Mouse (Mus musculus): ENCODE data around the gene Aurkaip1.

Gene Aurkaip1

DNA sequence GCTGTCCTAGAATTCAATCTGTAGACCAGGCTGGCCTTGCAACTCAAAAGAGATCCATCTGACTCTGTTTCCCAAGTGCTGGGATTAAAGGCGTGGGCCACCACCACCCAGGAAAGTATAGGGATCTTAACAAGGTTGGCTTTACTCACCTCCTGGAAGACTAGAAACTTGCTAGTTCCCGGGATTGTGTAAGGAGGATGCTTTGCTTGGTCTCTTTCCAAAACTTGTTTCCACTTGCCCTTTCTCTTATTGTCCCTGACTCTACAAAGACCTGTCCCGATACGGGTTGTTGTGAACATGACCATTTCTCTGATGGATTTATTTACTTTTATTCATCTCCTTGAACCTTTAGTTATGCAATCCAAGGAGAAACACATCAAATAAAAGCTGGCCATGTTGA, 1.2 kb upstream of the Aurkaip1 start:
- DNase-seq (ENCODE audit: low spot score), result no peak

DNA sequence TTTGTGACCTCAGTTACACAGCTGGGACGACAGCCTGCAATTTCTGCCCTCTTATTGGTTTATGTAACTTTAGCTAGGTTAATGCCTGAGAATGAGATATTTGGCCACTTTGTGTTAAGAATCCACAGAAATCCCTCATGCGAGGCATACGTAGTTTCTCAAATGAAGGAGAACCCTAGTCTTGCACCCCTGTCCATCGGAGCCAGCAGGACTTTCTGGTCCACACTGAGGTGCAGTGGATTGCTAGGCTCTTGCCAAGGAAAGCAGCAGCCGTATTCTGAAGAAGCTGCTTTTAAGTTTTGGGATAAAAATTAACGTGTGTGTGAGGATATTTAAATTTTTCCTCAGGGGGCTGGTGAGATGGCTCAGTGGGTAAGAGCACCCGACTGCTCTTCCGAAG, 476 bp upstream of the Aurkaip1 start:
- no peak for DNase-seq (ENCODE audit: low spot score)

- no peak for DNase-seq (ENCODE audit: low spot score)
Measured at GRCm38 (mm10) chr4:155831831-155832230, 759 bp downstream of the Aurkaip1 start.

GRCm38 (mm10) chr4:155832321-155832720, 1.2 kb downstream of the Aurkaip1 start:
- DNase-seq (ENCODE audit: low spot score), result no peak

GRCm38 (mm10) chr4:155833234-155833633, 2.2 kb downstream of the Aurkaip1 start:
- no peak for DNase-seq (ENCODE audit: low spot score)

DNA sequence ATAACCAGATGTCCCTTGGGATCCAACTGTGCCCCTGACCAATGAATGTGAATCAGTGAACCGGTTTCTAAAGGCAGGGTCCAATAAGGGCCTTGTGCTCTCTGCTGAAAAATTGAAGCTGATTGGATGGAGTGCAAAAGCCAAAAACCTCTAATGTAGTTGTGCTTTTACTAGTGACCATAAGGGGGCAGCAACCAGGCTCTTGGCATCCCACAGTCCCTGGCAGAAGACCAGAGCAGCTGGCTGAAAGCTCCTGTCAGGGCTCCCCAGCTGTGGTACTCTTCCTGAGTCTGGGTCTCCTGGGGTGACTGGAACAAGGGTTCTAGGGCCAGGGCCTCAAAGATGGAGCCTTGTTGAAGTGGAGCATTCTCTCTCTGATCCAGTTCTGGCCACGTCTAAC, 2.8 kb downstream of the Aurkaip1 start:
- peak; percentile 71 for DNase-seq (ENCODE audit: low spot score)

DNA sequence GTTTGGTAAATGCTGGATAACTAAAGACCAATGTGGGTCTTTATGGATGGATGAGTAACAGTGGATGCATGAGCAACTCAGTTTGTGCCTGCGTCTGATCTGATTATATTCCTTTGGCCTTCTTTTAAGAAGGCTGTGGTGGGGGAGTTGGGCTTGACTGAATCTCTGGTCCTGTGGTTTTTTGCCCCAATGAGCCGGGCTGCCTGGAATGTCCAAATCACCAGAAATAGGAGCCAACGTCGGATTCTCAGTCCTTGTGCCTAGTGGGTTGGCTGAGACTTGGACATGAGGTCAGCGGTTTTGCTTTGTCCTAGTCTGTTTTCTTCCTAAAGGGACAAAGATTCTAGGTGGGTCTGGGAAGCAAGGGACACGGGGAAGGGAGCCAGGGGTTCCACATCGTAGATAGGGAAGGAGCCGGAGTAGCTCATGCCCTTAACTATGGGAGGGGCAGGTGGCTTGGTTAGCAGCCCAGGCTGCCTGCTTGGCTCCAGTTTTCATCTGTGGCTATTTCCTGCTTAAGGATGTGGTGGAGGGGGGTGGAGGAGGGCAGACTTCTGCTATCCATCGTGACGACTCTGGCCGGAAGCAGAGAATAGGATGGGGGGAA, 6.4 kb downstream of the Aurkaip1 start:
- no peak for DNase-seq (ENCODE audit: low spot score)

DNA sequence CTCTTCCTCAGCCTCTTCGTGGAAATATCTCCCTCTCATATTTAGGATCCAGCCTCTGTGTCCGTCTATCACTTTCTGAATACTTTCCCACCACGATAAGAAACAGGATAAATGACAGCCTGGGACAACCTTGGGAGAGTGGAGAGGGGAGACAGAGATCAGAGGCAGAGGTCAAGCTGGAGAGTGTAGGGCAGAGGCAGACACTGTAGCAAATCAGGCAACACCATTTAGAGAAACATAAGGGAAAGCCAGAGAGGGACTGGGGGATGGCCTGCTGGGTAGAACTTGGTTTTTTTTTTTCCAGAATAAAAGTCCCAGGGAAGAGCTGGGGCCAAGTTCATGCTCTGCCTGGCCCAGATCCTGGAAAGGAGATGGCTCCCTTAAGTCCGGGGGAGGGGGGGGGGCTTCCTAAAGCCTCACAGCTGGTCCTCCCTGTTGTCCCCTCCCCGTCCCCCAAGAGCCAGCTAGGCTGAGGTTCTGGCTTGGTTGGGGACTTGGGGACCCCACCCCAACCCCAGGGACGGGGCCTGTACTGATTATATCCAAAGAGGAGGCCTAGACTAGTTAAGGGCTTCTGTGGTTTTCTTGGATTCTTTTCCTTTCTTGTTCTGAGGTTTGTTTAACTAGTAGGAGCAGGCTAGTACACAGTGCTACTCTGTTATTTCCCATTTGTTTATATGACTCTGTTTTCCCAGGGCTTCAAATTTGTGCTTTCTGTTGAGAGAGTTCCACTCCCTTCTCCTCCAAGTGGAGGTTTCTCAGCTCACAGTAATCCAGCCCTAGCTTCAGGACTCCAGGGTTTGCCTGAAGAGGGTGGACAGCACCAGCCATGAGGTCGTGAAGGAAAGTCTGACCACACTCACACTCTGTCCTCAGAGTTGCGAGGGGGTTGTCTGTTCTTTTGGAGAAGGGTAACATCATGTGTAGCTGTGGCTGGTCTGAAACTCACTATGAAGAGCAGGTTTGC, 7.4 kb downstream of the Aurkaip1 start:
- no peak for DNase-seq (ENCODE audit: low spot score)

DNA sequence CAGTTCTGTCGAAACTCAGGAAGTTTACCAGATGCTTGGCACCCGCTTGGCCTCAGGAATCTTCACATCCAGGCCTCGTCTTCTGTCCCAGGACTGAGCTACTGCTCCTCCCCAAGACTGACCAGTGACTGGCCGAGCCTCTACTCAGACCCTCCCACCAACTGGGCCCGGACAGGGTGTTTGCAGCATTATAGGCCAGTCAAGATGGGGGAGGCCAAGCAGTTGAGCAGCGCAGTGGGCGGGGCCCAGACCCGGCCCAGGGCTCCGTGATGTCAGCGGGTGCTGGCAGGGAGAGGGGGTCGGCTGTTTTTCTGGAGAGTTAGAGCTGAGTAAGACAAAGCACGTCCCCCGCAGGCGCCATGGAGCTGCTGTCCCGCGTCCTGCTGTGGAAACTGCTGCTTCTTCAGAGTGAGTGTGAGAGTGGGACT, 8.4 kb downstream of the Aurkaip1 start, which contains the start of gene Mxra8:
Gene Mxra8, plus strand, starts transcription at position 198 of the 428 bp plus-strand sequence.
- DNase-seq (ENCODE audit: low spot score), result no peak

DNA sequence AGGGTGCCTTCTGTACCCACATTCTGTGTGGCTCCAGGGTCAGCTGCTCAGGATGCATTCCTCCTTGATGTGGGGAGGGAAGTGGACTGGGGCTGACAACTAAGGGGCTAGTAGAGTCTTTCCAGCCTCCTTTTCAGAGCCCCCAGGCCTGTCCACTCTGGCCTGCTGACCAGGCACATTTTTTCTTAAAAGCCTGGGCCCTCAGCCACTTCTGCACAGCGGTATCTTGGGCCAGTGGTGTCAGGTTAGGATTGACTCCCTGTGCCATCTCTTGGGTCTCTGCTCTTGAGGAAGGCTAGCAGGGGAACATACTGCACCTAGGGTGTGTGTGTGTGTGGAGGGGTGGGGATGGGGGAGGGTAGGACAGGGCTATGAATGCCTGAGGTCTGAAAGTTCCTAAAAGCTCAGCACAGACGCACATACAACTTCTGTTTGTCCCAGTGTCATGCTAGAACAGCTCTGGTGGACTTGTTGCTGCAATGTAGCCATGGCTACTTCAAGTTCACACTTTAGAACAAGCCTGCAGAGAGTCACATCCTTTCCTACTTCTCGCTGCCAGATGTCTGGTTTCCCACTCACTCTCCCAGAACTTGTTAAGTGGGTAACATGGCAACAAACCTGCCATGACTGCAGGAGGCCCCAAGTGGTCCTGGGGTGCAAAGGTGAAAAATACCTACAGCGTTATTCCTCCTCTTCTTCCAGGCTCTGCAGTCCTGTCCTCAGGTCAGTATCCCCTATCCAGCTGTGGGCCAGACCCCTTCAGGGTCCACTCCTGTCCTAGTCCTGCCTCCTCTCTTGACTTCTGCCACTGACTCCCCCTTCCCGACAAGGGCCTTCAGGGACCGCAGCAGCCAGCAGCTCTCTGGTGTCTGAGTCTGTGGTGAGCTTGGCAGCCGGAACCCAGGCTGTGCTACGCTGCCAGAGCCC, 9.3 kb downstream of the Aurkaip1 start:
- DNase-seq (ENCODE audit: low spot score), result no peak

DNA sequence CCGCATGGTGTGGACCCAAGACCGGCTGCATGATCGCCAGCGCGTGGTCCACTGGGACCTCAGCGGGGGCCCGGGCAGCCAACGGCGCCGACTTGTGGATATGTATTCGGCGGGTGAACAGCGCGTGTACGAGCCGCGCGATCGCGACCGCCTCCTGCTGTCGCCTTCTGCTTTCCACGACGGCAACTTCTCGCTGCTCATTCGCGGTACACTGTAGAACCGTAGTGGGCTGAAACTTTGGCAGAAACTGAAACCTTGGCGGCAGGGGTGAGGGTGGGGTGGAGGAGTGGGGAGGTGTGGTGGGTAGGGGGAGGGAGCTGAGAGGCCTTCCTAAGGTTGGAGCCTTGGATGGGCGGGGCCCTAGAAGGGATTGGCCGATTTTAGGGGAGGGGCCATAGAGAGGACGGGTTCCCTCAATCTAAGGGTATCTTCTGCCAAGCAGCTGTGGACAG, 10.0 kb downstream of the Aurkaip1 start:
- DNase-seq (ENCODE audit: low spot score), result peak; percentile 52

DNA sequence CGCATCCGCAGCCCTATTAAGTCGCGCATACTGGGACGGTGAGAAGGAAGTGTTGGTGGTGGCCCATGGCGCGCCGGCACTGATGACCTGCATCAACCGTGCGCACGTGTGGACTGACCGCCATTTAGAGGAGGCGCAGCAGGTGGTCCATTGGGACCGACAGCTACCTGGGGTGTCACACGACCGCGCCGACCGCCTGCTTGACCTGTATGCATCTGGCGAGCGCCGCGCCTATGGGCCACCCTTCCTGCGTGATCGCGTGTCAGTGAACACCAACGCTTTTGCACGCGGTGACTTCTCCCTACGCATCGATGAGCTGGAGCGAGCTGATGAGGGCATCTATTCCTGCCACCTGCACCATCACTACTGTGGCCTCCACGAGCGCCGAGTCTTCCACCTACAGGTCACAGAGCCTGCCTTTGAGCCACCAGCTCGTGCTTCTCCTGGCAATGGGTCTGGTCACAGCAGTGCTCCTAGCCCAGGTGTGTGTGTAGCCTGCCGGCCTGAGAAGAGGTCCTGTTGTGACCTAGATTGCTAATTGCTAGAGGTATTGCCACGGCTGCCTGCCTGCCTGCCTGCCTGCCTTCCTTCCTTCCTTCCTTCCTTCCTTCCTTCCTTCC, 10.7 kb downstream of the Aurkaip1 start:
- DNase-seq (ENCODE audit: low spot score), result no peak

DNA sequence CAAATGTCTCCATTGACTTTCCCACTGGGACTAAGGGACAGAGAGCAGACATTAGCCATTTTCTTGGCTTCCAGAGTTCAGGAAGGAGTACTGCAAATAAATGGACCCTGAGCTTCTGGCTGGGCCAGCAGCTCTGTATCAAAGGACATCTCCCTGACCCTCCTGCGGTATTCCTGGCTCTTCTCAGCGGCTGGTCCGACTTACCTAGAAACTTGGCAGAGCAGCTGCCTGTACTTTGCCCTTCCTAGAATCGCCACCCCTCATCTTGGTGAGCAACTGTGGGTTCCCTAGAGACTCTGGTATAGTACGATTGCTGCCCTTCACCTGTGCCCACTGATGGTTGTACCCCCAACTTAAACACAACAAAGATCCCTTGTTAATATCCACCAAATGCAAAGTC, 12.2 kb downstream of the Aurkaip1 start:
- DNase-seq (ENCODE audit: low spot score), result no peak

- peak; percentile 81 for DNase-seq (ENCODE audit: low spot score)
Measured at GRCm38 (mm10) chr4:155846871-155847578, 16.0 kb downstream of the Aurkaip1 start, which contains the start of gene Dvl1. Gene Dvl1, plus strand, starts transcription at chr4:155847402.

- no peak for DNase-seq (ENCODE audit: low spot score)
Measured at GRCm38 (mm10) chr4:155847591-155848352, 16.7 kb downstream of the Aurkaip1 start.

DNA sequence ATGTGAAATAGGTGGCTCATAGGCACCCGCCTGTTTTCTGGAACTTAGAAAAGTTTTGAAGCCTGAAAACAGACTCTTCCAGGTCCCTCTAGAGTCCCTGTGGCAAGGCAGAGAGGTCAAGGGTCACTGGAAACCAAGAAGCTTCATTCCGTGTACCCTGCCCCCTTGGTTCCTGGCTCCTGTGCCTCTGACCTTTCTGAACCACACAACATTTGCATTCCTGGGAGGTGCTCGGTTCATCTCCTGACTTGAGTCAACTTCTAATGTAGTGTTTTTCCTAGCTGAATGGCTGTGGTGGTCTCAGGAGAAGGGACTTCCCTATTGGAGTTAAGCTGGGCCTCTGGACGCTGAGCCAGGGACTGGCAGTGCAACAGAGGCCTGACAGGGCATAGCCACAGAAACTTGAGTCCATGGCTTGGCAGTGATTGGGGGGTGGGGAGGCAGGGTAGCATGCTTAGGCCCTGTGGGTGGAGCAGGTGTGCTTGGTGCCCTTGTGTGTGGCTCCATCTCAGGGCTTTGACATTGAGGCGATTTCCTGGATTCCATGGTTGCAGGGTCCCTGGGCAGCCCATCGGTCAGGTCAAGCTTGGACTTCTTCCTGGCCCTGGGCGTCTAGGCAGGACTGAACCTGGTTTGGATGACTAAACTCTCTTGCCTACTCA, 17.5 kb downstream of the Aurkaip1 start:
- DNase-seq (ENCODE audit: low spot score), result no peak

DNA sequence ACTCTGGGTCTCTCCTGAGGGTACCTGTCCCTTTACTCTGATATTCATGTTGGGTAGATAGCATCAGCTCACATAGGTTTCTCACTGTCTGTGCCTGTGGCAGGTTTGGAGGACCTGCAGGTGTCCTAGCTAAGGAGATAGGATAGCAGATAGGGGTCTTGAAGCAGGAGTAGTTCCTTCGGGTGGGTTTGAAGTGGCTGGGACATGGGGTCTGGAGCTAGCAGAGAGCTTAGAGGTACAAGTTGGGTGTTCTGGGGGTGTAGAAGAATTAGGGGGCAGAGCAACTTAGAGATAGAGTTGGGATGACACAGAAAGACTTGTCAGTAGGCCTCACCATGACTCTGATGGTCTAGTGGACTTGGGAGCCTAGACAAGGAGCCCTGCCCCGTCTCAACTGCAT, 18.3 kb downstream of the Aurkaip1 start:
- no peak for DNase-seq (ENCODE audit: low spot score)

GRCm38 (mm10) chr4:155849792-155850451, 18.9 kb downstream of the Aurkaip1 start:
- no peak for DNase-seq (ENCODE audit: low spot score)

GRCm38 (mm10) chr4:155851368-155851767, 20.3 kb downstream of the Aurkaip1 start:
- no peak for DNase-seq (ENCODE audit: low spot score)

All from c-Kit-positive CD71-positive TER-119-positive erythroid progenitor cells, embryonic 14.5 days (primary cell).